In genomic region chr13:20138466-20138865, GRCm38 (mm10) we compare ENCODE assay signal across 14 mouse cellular contexts. TPM values are rescaled to one million over a fixed set of nuclear protein-coding genes. Genes with fewer than 3 reads are reported as not detected.
DNase-seq lines count a peak whose midpoint lies in the region; ATAC-seq and TF ChIP-seq lines count a peak whose summit lies in the region.
"Had no signal": no experiment of that assay in that cellular context is flagged by ENCODE, and none has a peak within 500 bp of the region (broad histone marks: within the 10 kb centered on the region; RNA-seq: fewer than 3 reads in every experiment).

No protein-coding gene starts in this region.

- WGBS in kidney, adult 2 months, result 57% methylated on average over 3 of the region's 3 CpGs
- WGBS in kidney, embryonic 14.5 days, result 31% methylated on average over 3 of the region's 3 CpGs
- 12% methylated on average over 3 of the region's 3 CpGs for WGBS in lung, embryonic 16.5 days
- WGBS in limb, embryonic 14.5 days, result 9% methylated on average over 3 of the region's 3 CpGs
- 67% methylated on average over 3 of the region's 3 CpGs for WGBS in macrophage (ENCODE audit: missing documents)

- no peaks in the 10 kb centered on the region for H3K27me3 ChIP-seq in kidney, adult 2 months (replicated peaks; ENCODE audit: control insufficient read depth, insufficient read depth, low read length)
- H3K27me3 ChIP-seq in kidney, embryonic 14.5 days (ENCODE audit: control insufficient read depth, insufficient read depth, low read length), result no peaks in the 10 kb centered on the region
- no peaks in the 10 kb centered on the region for H3K27me3 ChIP-seq in lung, embryonic 16.5 days (ENCODE audit: control insufficient read depth, insufficient read depth, low read depth, low read length)
- H3K27me3 ChIP-seq in limb, embryonic 14.5 days (ENCODE audit: control insufficient read depth, insufficient read depth, low read length), result no peaks in the 10 kb centered on the region
- H3K27me3 ChIP-seq: intestine, embryonic 15.5 days; neural tube, embryonic 12.5 days had no signal

- no peaks in the 10 kb centered on the region for H3K4me1 ChIP-seq in kidney, adult 2 months (ENCODE audit: control insufficient read depth, insufficient read depth, low read length)
- H3K4me1 ChIP-seq in kidney, embryonic 14.5 days (ENCODE audit: control insufficient read depth, insufficient read depth, low read length), result peaks cover 13% of the 10 kb centered on the region
- H3K4me1 ChIP-seq in lung, embryonic 16.5 days (replicated peaks; ENCODE audit: control insufficient read depth, insufficient read depth, low read length), result peaks cover 32% of the 10 kb centered on the region
- peaks cover 42% of the 10 kb centered on the region for H3K4me1 ChIP-seq in limb, embryonic 14.5 days (ENCODE audit: control insufficient read depth, insufficient read depth, low read length)

- no peaks in the 10 kb centered on the region for H3K36me3 ChIP-seq in kidney, adult 2 months (ENCODE audit: control insufficient read depth, insufficient read depth, low read length)
- H3K36me3 ChIP-seq in kidney, embryonic 14.5 days (ENCODE audit: control insufficient read depth, insufficient read depth, low read length), result no peaks in the 10 kb centered on the region
- no peaks in the 10 kb centered on the region for H3K36me3 ChIP-seq in lung, embryonic 16.5 days (ENCODE audit: control insufficient read depth, insufficient read depth, low read length)
- H3K36me3 ChIP-seq in limb, embryonic 14.5 days (ENCODE audit: control insufficient read depth, insufficient read depth, low read length), result no peaks in the 10 kb centered on the region
- no peaks in the 10 kb centered on the region for H3K36me3 ChIP-seq in macrophage (ENCODE audit: inconsistent target)
- H3K36me3 ChIP-seq: intestine, embryonic 15.5 days; neural tube, embryonic 12.5 days had no signal

- ATAC-seq in kidney, embryonic 14.5 days (ENCODE audit: low FRiP score, low TSS enrichment), result no peak
- ATAC-seq in lung, embryonic 16.5 days (ENCODE audit: low read depth), result no peak
- ATAC-seq in limb, embryonic 14.5 days (ENCODE audit: low FRiP score, low read depth), result 0 out of 2 replicates have a peak, but pooled peaks have one; percentile 48
- ATAC-seq in inflammation-experienced regulatory T-cells, adult 6 months, result no peak
- ATAC-seq: intestine, embryonic 15.5 days had no signal

- H3K27ac ChIP-seq in kidney, adult 2 months (ENCODE audit: insufficient read depth, low read depth, low read length), result no peak overlapping the region
- H3K27ac ChIP-seq in kidney, embryonic 14.5 days (ENCODE audit: low read depth, low read length), result no peak overlapping the region
- H3K27ac ChIP-seq in lung, embryonic 16.5 days (ENCODE audit: low read length), result peak overlapping the region; percentile 40
- H3K27ac ChIP-seq in limb, embryonic 14.5 days (replicated peaks; ENCODE audit: low read depth, low read length), result no peak overlapping the region
- 0 out of 2 replicates have a peak overlapping the region, but pooled peaks have one; percentile 10 for H3K27ac ChIP-seq in macrophage
- H3K27ac ChIP-seq: intestine, embryonic 15.5 days; neural tube, embryonic 12.5 days had no signal

- no peak for TF ChIP-seq CTCF in kidney, adult 2 months (conservative IDR thresholded peaks at IDR 0.05; ENCODE audit: insufficient read depth, insufficient read length, low read depth, low read length)

- no peak overlapping the region for H3K9ac ChIP-seq in kidney, embryonic 14.5 days (ENCODE audit: low read depth, low read length)
- peak overlapping the region; percentile 27; the same call in 1 of the 2 replicates for H3K9ac ChIP-seq in lung, embryonic 16.5 days (ENCODE audit: low read length)
- no peak overlapping the region for H3K9ac ChIP-seq in limb, embryonic 14.5 days (ENCODE audit: low read depth, low read length, severe bottlenecking)
- H3K9ac ChIP-seq: intestine, embryonic 15.5 days; neural tube, embryonic 12.5 days had no signal

- H3K4me2 ChIP-seq in kidney, embryonic 14.5 days (replicated peaks; ENCODE audit: low read depth, low read length), result no peak overlapping the region
- no peak overlapping the region for H3K4me2 ChIP-seq in lung, embryonic 16.5 days (ENCODE audit: low read depth, low read length)
- no peak overlapping the region for H3K4me2 ChIP-seq in limb, embryonic 14.5 days (replicated peaks; ENCODE audit: low read depth, low read length, severe bottlenecking)
- H3K4me2 ChIP-seq: heart, embryonic 11.5 days; intestine, embryonic 15.5 days; neural tube, embryonic 12.5 days had no signal

- no peak overlapping the region for H3K4me3 ChIP-seq in kidney, adult 2 months (ENCODE audit: insufficient read depth, low read depth, low read length)
- no peak overlapping the region for H3K4me3 ChIP-seq in kidney, embryonic 14.5 days (ENCODE audit: low read length)
- H3K4me3 ChIP-seq in lung, embryonic 16.5 days (ENCODE audit: low read length), result no peak overlapping the region
- H3K4me3 ChIP-seq in limb, embryonic 14.5 days (replicated peaks; ENCODE audit: low read length), result no peak overlapping the region
- H3K4me3 ChIP-seq in macrophage (ENCODE audit: inconsistent target), result no peak overlapping the region
- H3K4me3 ChIP-seq: intestine, embryonic 15.5 days; neural tube, embryonic 12.5 days had no signal

- H3K9me3 ChIP-seq in kidney, embryonic 14.5 days (ENCODE audit: control insufficient read depth, low read length), result no peaks in the 10 kb centered on the region
- H3K9me3 ChIP-seq in lung, embryonic 16.5 days (ENCODE audit: control insufficient read depth, low read length), result no peaks in the 10 kb centered on the region
- H3K9me3 ChIP-seq in limb, embryonic 14.5 days (ENCODE audit: control insufficient read depth, low read length), result no peaks in the 10 kb centered on the region
- H3K9me3 ChIP-seq: intestine, embryonic 15.5 days; neural tube, embryonic 12.5 days had no signal

- DNase-seq in kidney, adult 2 months, result peak; percentile 21
- DNase-seq in lung, postnatal 25 days (ENCODE audit: low spot score), result no peak
- no peak for DNase-seq in limb, embryonic 14.5 days (ENCODE audit: low spot score)
- no peak for DNase-seq in thymus, postnatal 36 days
- DNase-seq: heart, postnatal 4 days; right cerebral cortex, postnatal 25 days had no signal

- TF ChIP-seq POLR2A in kidney, adult 2 months (IDR thresholded peaks at IDR 0.05; ENCODE audit: low read depth, low read length), result no peak
- TF ChIP-seq POLR2A in limb, embryonic 14.5 days (IDR thresholded peaks at IDR 0.05; ENCODE audit: borderline replicate concordance, extremely low read depth, insufficient read depth, insufficient read length), result no peak

- peaks cover 95% of the 10 kb centered on the region for H3K79me2 ChIP-seq in macrophage (ENCODE audit: inconsistent target)

RNA-seq across cellular contexts. Expression of gene Elmo1, which starts 48.1 kb away (rescaled TPM):
- polyA plus RNA-seq in kidney, adult 2 months (2012; rRNA removed), result 3.4 and 4.5 TPM in 2 replicates
- 7.9 and 15.4 TPM in 2 replicates for polyA plus RNA-seq in kidney, embryonic 14.5 days (2014; fragmentation: Nextera tagmentation; extraction: Ambion mirVana)
- 43.9 and 44.3 TPM in 2 replicates for polyA plus RNA-seq in lung, embryonic 16.5 days (2015; fragmentation: Nextera tagmentation; extraction: Ambion mirVana)
- 12.5 and 12.8 TPM in 2 replicates for polyA plus RNA-seq in limb, embryonic 14.5 days (2012; rRNA removed)
- polyA plus RNA-seq in limb, embryonic 14.5 days (2014; fragmentation: Nextera tagmentation; extraction: Ambion mirVana), result 12.8 and 13.9 TPM in 2 replicates
- 100 to 1,000 TPM; 288 to 518 (median 336) TPM for total RNA-seq in macrophage (2018; cell fraction: chromatin; rRNA removed)
- 10 to 100 TPM; 26.3 to 39.5 (median 30.3) TPM for total RNA-seq in macrophage (2018; cell fraction: cytosol; rRNA removed)
- 100 to 1,000 TPM in 22 of 26 experiments, 10 to 100 TPM in 4; 95.7 to 372 (median 152) TPM for total RNA-seq in macrophage (2018; cell fraction: nucleus; rRNA removed)
- 20.9 to 48.4 TPM (median 31.3 TPM) in 3 replicates for polyA plus RNA-seq in macrophage (2018)
- polyA plus RNA-seq in inflammation-experienced regulatory T-cells, adult 6 months (2017; shearing (Covaris generic)), result 100 to 1,000 TPM in 2 of 3 experiments, 10 to 100 TPM in 1; 94.0 to 116 (median 111) TPM
- polyA plus RNA-seq: C2C12 had no signal

Comparison
In these comparisons a context has a peak if more than half of its experiments do, and no peak if none do; other contexts are left out.
1. H3K27ac ChIP-seq: peak in lung, embryonic 16.5 days (single experiment) and macrophage (single experiment); none in kidney, adult 2 months (single experiment), kidney, embryonic 14.5 days (single experiment) and limb, embryonic 14.5 days (single experiment).